Mouse (Mus musculus) intestine, embryonic 15.5 days (tissue): ENCODE results near the gene Arhgef28. TPM values are rescaled to one million over a fixed set of nuclear protein-coding genes. Genes with fewer than 3 reads are reported as not detected.
"Not testable (repeated sequence)": the region's sequence is repeated elsewhere in the genome, so short reads cannot be mapped to it uniquely, and the experiment has no call there.

Source experiments
- ATAC-seq: fragments of 200-750 bp; cut with Nextera tagmentation; 2 replicates; pipeline ENCODE4 v1.8.0; 2017; ENCODE audit warnings: moderate TSS enrichment, moderate library complexity
- H3K27ac ChIP-seq: fragments of 300-500 bp; sonication (generic); 2 replicates; pipeline ENCODE4 v1.5.1; 2015; ENCODE audit warnings: mild to moderate bottlenecking, inconsistent platforms
- H3K27me3 ChIP-seq: fragments of 300-500 bp; sonication (generic); replicated peaks from 2 replicates; pipeline ENCODE4 v1.6.1; 2015; ENCODE audit warnings: inconsistent platforms
- H3K36me3 ChIP-seq: fragments of 300-500 bp; sonication (generic); 2 replicates; pipeline ENCODE4 v1.6.1; 2015; ENCODE audit warnings: inconsistent platforms
- H3K4me1 ChIP-seq: fragments of 300-500 bp; sonication (generic); replicated peaks from 2 replicates; pipeline ENCODE4 v1.6.1; 2015; ENCODE audit warnings: inconsistent platforms
- H3K4me2 ChIP-seq: fragments of 300-500 bp; sonication (generic); replicated peaks from 2 replicates; pipeline ENCODE4 v1.6.1; 2015; ENCODE audit warnings: mild to moderate bottlenecking, inconsistent platforms
- H3K4me3 ChIP-seq: fragments of 300-500 bp; sonication (generic); replicated peaks from 2 replicates; pipeline ENCODE4 v1.5.1; 2015; ENCODE audit warnings: inconsistent platforms
- H3K9ac ChIP-seq: fragments of 300-500 bp; sonication (generic); 2 replicates; pipeline ENCODE4 v1.6.1; 2015; ENCODE audit warnings: inconsistent platforms
- H3K9me3 ChIP-seq: fragments of 300-500 bp; sonication (generic); 2 replicates; pipeline ENCODE4 v1.6.1; 2016; ENCODE audit warnings: inconsistent platforms
- WGBS: fragments of 180-500 bp; shearing (Covaris S2); methylation state at CpG from one replicate; pipeline ENCODE4 v1.1.7; 2015; 5-methylcytosine and 5-hydroxymethylcytosine counted together
- polyA plus RNA-seq: library from polyadenylated mRNA; unstranded; fragments of >200 nt; fragmentation: Nextera tagmentation; extraction: Ambion mirVana; gene quantifications from 2 replicates; pipeline ENCODE4 v1.2.1, GENCODE M21; 2015

The Arhgef28 gene
- polyA plus RNA-seq, 1 experiment from 2014 or later = 15.6 TPM

DNA sequence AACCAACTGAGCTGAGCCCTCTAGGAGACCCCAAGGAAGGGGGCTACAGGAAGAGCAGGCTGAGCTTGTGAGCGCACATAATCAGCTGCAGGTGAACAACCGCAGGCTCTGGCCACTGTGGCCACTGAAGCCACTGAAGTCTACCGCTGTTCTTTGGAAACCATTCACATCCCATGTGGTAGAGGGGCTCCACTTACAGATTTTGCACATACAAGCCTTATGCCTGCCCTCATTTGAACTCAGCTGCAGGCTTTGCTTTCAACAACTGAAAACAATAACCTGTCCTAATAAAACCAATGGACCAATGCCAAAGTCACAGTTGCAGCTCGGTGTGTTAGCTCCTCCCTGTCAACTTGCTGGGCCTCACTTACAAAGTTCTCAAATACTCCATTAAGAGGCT lies 126.6 kb downstream of the Arhgef28 start:
- H3K9me3 ChIP-seq = no peaks in the 10 kb centered on the region

DNA sequence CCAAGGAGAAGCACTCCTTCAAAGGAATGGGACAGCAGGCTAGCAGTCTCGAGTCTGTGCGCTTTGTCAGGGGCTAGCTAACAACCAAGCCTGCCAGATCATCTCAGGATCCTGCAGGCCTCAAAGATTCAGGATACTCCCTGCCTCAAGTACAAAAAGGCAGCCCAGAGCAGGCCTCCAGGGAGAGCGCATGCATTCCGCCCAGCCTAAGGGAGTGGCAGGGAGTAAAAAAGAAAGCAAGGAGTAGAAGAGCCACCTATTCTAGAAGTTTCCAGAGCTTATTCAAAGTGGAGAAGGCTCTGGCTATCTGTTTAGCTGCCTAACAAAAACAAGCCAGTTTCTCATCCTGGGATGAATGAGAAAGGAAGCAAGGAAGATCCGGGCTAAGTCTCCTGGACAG lies 128.0 kb downstream of the Arhgef28 start:
- H3K9ac ChIP-seq = no peak overlapping the region
- H3K27ac ChIP-seq = no peak overlapping the region
- ATAC-seq = no peak
- no peak overlapping the region for H3K4me2 ChIP-seq
- H3K27me3 ChIP-seq = no peaks in the 10 kb centered on the region
- no peaks in the 10 kb centered on the region for H3K4me1 ChIP-seq
- 79% methylated on average over 5 of the region's 5 CpGs for WGBS
- H3K4me3 ChIP-seq = no peak overlapping the region
- H3K9me3 ChIP-seq = no peaks in the 10 kb centered on the region
- no peaks in the 10 kb centered on the region for H3K36me3 ChIP-seq

More for the DNA sequence above, 126.6 kb downstream of the Arhgef28 start:
- WGBS = 76% methylated on average over 4 of the region's 4 CpGs
- Histone ChIP-seq H3K4me1 (no peaks in the 10 kb centered on the region), H3K27me3 (no peaks in the 10 kb centered on the region), H3K4me3 (no peak overlapping the region), H3K9ac (no peak overlapping the region), H3K36me3 (no peaks in the 10 kb centered on the region), H3K4me2 (no peak overlapping the region), H3K27ac (no peak overlapping the region)
- no peak for ATAC-seq

DNA sequence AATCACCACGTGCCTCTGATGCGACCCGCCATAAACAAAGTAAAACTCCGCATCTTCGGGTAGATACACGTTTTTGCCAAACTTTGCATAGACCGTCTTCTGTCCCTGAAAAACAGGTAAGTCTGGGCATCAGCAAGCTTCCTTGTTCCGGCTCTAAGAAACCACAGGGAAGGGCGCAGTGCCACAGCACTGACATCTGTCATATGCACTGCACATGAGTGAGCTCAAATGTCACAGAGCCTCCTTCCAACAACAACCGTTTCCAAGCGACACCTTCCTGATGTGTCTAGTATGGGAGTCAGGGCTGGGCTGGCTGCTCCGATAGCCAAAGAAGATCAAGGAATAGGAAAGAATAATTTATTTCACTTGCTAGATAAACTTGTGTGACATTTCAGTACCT lies 129.0 kb downstream of the Arhgef28 start:
- no peaks in the 10 kb centered on the region for H3K27me3 ChIP-seq
- no peaks in the 10 kb centered on the region for H3K9me3 ChIP-seq
- no peak overlapping the region for H3K4me2 ChIP-seq
- no peaks in the 10 kb centered on the region for H3K36me3 ChIP-seq
- H3K4me3 ChIP-seq = no peak overlapping the region
- H3K9ac ChIP-seq = no peak overlapping the region
- H3K4me1 ChIP-seq = no peaks in the 10 kb centered on the region
- H3K27ac ChIP-seq = no peak overlapping the region
- WGBS = 91% methylated on average over 12 of the region's 12 CpGs
- ATAC-seq = no peak

DNA sequence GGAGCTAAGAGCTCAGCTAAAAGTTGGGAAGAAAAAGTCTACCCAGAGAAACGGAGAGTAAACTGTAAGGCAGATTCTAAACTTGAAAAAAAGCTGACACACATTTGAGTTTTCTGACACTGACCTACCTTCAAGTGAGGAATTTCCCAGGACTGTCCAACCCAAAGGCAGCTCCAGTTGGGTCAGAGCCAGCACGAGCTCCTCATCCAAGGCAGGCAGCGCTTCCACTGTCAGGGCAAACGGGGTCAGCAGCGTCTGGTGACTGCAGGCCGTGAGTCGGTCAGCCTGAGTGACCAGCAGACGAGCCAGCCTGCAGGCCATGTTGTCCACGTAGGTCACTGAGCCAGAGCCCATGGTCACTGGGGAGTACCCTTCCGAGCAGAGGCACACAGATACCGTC lies 131.4 kb downstream of the Arhgef28 start:
- no peak overlapping the region for H3K4me2 ChIP-seq
- H3K4me3 ChIP-seq = no peak overlapping the region
- no peak overlapping the region for H3K27ac ChIP-seq
- no peak overlapping the region for H3K9ac ChIP-seq
- no peaks in the 10 kb centered on the region for H3K36me3 ChIP-seq
- no peak for ATAC-seq
- 67% methylated on average over 11 of the region's 11 CpGs for WGBS
- no peaks in the 10 kb centered on the region for H3K27me3 ChIP-seq
- no peaks in the 10 kb centered on the region for H3K9me3 ChIP-seq
- no peaks in the 10 kb centered on the region for H3K4me1 ChIP-seq

DNA sequence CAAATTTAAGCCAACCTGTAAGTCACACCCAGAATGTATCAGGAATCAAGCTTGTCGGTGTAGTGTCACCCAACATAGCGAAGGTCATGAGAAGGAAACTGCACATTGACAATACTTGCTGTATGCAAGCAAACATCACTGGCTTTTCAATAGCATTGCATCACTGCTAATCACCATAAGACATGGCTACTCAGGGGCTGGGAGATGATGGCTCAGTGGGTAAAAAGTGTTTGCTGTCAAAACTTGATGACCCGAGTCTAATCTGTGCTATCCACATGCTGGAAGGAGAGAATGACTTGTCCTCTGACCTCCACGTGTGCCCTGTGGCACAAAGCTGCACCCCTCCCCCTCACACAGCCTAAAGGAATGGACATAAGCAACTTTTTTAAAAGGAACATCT lies 133.0 kb downstream of the Arhgef28 start:
- Histone ChIP-seq H3K4me2 (no peak overlapping the region), H3K27me3 (no peaks in the 10 kb centered on the region), H3K27ac (no peak overlapping the region), H3K9ac (no peak overlapping the region), H3K4me1 (no peaks in the 10 kb centered on the region), H3K4me3 (no peak overlapping the region), H3K36me3 (no peaks in the 10 kb centered on the region), H3K9me3 (no peaks in the 10 kb centered on the region)
- 79% methylated on average over 4 of the region's 4 CpGs for WGBS
- no peak for ATAC-seq

DNA sequence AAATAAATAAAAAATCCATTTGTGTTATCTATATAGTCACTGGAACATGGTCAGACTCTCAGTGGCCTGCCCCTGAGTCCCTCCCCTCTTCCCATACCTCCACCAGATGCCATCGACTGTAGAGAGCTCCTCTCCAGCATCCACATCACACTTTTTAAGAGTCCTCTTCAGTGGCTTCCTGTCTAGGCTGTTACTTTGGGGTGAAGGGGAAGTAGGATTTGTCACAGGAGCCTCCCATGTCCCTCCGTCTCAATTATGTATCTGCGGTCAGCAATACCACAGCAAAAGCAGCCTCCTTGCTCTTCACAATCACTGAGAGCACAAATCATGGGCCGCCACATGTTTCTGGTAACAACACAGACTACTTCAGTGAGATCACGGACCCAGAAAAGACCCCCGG lies 135.8 kb downstream of the Arhgef28 start:
- no peak for ATAC-seq
- no peak overlapping the region for H3K9ac ChIP-seq
- no peaks in the 10 kb centered on the region for H3K9me3 ChIP-seq
- H3K4me2 ChIP-seq = no peak overlapping the region
- H3K27ac ChIP-seq = no peak overlapping the region
- H3K27me3 ChIP-seq = no peaks in the 10 kb centered on the region
- H3K4me3 ChIP-seq = no peak overlapping the region
- H3K4me1 ChIP-seq = no peaks in the 10 kb centered on the region
- 91% methylated on average over 6 of the region's 6 CpGs for WGBS
- no peaks in the 10 kb centered on the region for H3K36me3 ChIP-seq

DNA sequence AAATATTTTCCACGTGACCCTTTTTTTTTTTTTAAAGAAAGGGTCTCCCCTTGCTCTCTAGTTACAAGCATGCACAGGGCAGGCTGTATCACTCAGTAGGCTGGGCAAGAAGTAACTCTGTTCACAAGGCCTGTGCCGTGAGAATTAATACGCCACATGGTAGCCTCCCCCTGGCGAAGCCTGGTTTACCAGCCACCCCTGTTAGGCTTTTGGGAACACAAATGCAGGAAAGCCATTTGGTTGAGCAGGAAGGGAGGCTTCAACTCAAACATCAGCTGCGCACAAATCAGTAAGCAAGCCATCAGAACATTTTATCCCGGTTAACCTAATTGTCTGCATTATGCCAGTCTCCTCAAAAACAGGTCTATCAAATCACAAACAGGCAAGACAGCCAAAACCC lies 136.6 kb downstream of the Arhgef28 start:
- 89% methylated on average over 6 of the region's 6 CpGs for WGBS
- ATAC-seq = no peak
- H3K4me3 ChIP-seq = no peak overlapping the region

DNA sequence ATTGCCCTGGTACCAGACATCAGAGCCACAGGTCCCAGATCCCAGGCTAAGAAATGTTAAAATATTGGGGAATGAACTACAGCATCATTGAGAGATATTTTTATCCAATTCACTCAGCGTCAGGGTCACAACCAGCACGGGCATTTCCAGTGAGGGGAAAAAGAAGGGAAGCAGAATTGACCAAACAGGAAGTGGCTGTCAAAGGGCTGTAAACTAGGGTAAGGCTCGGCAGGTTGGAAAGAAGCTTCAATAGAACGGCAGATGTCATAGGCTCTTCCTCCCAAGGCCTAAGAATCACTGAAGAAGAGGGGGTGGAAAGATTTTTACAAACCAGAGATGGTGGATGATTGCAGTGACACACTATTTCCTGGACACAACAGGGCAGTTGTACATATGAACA lies 143.4 kb downstream of the Arhgef28 start:
- Histone ChIP-seq H3K4me3 (no peak overlapping the region), H3K27ac (no peak overlapping the region), H3K4me2 (no peak overlapping the region), H3K9ac (no peak overlapping the region), H3K36me3 (no peaks in the 10 kb centered on the region), H3K4me1 (no peaks in the 10 kb centered on the region), H3K9me3 (no peaks in the 10 kb centered on the region), H3K27me3 (no peaks in the 10 kb centered on the region)
- no peak for ATAC-seq
- WGBS = 41% methylated on average over 4 of the region's 4 CpGs

More for the DNA sequence above, 136.6 kb downstream of the Arhgef28 start:
- Histone ChIP-seq H3K9ac (no peak overlapping the region), H3K4me2 (no peak overlapping the region), H3K9me3 (no peaks in the 10 kb centered on the region), H3K36me3 (no peaks in the 10 kb centered on the region), H3K4me1 (no peaks in the 10 kb centered on the region), H3K27me3 (no peaks in the 10 kb centered on the region), H3K27ac (no peak overlapping the region)

DNA sequence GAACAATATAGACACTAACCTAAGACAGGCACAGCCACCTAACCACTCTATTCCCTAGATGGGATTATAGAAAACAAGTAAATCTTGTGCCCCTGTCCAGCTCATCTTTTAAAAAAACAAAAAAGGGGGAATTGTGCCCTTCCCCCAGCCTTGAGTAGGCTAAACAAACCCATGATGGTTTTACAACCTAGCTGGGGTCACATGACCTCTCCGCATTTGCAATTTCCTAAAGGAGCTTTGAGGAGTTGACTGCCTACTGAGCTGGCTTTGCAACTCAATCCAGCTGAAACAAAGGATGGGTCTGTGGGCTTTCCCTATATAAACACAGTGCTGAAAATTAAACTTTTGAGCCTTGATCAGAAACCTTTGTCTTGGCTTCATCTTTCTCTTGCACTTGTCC lies 146.1 kb downstream of the Arhgef28 start:
- H3K36me3 ChIP-seq, H3K4me3 ChIP-seq, H3K9me3 ChIP-seq, ATAC-seq, H3K27ac ChIP-seq, H3K4me2 ChIP-seq, H3K27me3 ChIP-seq, H3K9ac ChIP-seq, H3K4me1 ChIP-seq: not testable (repeated sequence)
- 83% methylated on average over 1 of the region's 1 CpGs for WGBS

DNA sequence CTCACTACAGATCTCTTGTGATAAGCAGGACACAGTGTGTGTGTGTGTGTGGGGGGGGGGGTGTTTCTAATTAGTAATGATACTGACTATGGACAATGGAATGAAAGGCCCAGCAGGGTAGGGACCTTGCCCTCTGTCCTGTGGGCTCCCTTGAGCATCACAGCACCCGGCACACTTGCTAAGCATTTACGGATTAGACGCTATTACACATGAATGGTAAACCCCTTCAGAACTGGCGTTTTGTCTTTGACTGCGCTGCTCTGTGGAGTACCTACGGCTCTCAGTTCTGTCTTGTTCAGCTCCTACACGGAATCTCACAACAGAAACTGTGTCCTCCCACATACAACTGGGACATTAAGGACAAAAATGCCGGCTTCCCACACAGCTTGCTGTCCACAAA lies 151.0 kb downstream of the Arhgef28 start:
- no peaks in the 10 kb centered on the region for H3K4me1 ChIP-seq
- H3K9ac ChIP-seq = no peak overlapping the region
- no peaks in the 10 kb centered on the region for H3K27me3 ChIP-seq
- 86% methylated on average over 8 of the region's 8 CpGs for WGBS
- H3K27ac ChIP-seq = no peak overlapping the region
- no peak overlapping the region for H3K4me2 ChIP-seq
- H3K36me3 ChIP-seq = no peaks in the 10 kb centered on the region
- no peak for ATAC-seq
- no peak overlapping the region for H3K4me3 ChIP-seq
- no peaks in the 10 kb centered on the region for H3K9me3 ChIP-seq

DNA sequence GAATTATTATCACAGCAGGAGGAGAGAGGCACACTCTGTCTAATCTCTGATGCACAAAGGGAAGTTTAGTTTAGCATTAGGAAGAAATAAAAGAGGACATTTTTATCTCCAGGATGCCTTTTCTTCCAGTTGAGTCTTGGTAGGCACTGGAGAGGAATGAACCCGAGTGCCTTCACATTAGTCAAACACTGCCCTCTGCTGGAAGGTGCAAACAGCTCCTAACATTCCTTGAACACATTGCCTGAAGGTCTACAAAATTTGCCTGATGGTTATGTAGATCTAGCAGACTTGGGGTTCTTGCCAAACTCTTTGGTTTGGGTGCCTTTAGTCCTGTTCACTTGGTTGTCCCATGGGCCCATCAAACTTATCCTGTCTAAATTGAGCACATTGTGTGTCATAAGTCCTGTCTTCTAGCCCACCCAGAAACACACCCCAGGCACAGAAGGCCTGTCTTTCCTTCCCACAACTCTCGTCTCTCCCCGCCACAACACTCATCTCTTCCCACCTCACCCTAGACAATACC lies 165.6 kb downstream of the Arhgef28 start:
- whole genome bisulfite sequencing = 77% methylated on average over 3 of the region's 3 CpGs
- no peak overlapping the region for H3K9ac ChIP-seq
- H3K9me3 ChIP-seq = no peaks in the 10 kb centered on the region
- no peaks in the 10 kb centered on the region for H3K36me3 ChIP-seq
- ATAC-seq = no peak
- no peaks in the 10 kb centered on the region for H3K4me1 ChIP-seq
- no peak overlapping the region for H3K4me3 ChIP-seq
- no peak overlapping the region for H3K27ac ChIP-seq
- H3K27me3 ChIP-seq = no peaks in the 10 kb centered on the region
- H3K4me2 ChIP-seq = no peak overlapping the region

DNA sequence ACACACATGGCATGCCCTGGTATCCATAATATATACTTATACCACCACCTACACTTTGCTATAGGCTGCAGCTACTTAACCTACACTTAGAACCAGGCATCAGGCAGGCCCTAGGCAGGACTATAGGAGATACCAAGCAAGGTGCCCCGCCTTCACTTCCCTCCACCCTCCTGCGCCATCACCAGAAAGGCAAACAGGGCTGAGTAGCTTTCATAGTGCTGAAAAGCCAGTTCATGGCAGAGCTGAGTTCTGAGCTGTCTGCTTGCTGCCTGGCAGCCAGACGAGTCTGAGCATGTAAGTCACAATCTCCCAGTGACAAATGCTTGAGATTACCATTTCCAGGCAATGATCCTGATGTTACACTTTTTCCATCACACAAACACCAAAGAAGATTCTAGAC lies 167.5 kb downstream of the Arhgef28 start:
- H3K9me3 ChIP-seq = no peaks in the 10 kb centered on the region
- ATAC-seq = no peak
- no peak overlapping the region for H3K9ac ChIP-seq

DNA sequence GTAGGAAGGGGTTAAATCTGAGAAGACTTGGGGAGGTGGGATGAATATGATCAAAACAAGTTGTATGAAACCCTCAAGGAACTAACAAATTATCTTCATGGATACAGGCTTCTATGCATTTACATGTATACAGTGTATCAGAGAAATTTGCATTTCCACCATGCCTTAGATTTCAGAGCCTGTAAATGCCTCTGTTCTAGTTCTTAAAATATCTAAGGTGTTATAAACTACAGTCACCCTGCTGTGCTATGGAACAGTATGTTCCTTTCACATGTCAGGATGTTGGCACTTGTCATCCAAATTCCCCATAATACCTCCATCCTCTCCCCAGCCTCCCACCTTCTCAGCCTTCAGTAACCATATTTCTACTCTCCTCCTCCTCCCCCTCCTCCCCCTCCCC lies 168.5 kb downstream of the Arhgef28 start:
- ATAC-seq = no peak
- H3K4me1 ChIP-seq = no peaks in the 10 kb centered on the region
- H3K27me3 ChIP-seq = no peaks in the 10 kb centered on the region

More for the DNA sequence above, 167.5 kb downstream of the Arhgef28 start:
- Histone ChIP-seq H3K4me2 (no peak overlapping the region), H3K27ac (no peak overlapping the region), H3K4me3 (no peak overlapping the region), H3K36me3 (no peaks in the 10 kb centered on the region), H3K27me3 (no peaks in the 10 kb centered on the region), H3K4me1 (no peaks in the 10 kb centered on the region)
- WGBS = 71% methylated on average over 3 of the region's 3 CpGs

More for the DNA sequence above, 168.5 kb downstream of the Arhgef28 start:
- H3K4me3 ChIP-seq = no peak overlapping the region
- no peaks in the 10 kb centered on the region for H3K9me3 ChIP-seq
- H3K36me3 ChIP-seq = no peaks in the 10 kb centered on the region
- H3K9ac ChIP-seq = no peak overlapping the region
- H3K27ac ChIP-seq = no peak overlapping the region
- H3K4me2 ChIP-seq = no peak overlapping the region
